Mouse (Mus musculus) A20 (cell line): ENCODE data around the gene Fyn.

ENCODE experiments used
- DNase-seq: peaks from one replicate; pipeline ENCODE4 v3.0.0-alpha.2; 2011; ENCODE audit warnings: low read depth, low spot score

Fyn gene

DNA sequence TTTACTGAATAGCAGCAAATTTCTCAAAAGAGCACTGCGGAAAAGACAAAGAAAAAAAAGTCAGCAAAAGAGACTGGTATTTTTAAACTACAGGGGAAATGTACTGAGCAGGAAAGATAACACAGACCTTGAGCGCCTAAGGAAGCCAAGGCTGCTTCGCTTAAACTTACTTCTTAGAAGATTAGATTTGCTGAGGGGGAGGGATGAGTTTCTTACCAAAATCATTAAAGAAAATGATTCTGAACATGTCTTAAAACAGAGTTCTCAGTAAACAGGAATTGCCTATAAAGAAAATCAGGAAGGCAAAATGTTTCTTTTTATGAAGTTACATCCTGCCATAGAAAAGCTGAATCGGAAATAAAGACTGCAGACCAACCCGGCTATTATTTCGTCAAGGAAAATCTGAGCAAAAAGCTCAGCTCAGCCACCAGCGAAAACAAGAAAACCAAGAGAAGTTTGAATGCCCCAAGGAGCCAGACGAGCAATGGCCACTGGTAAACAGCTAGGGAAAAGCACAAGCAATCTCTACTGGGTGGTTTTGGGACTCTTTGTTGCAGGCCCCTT, at the start of gene Fyn:
Gene Fyn (plus strand): TSS at position 284 of the 564 bp plus-strand sequence.
- DNase-seq: no peak

DNA sequence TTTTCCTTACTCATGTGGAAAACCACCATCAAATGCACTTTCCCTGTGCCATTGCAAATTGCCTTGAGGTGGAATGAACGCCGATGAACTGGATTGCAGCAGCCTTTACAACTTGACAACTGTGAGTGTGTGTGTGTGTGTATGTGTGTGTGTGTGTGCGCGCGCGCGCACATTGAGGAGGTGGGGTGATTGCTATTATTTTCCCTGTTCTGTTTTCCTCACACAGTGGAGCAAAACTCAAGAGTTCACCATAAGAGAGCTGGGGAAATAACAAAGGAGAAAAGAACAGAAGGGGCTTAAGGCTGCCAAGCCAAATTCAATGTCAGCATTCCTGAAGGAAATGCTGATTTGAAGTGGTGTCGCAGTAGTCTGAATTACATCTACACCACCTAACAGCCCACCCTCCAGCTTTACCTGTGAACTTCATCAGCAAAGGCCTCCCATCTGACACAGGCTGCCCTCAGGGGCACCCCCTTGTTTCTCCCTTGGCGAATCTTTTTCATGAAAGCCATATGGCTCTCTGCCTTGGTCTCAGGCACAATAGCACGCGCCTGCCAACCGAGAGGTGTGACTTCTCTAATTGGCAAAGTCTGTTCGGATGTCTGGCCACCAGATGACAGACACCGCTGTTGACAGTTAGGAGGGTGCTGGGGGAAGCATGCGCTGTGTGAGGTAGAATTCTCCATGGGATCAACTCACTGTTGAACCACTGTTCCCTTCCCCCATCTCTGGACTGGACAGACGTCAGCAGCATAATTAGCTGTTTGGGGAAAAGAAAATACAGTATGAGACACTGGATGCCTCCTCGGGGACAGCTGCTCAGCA, 47.6 kb upstream of the Fyn start:
- DNase-seq: no peak

DNA sequence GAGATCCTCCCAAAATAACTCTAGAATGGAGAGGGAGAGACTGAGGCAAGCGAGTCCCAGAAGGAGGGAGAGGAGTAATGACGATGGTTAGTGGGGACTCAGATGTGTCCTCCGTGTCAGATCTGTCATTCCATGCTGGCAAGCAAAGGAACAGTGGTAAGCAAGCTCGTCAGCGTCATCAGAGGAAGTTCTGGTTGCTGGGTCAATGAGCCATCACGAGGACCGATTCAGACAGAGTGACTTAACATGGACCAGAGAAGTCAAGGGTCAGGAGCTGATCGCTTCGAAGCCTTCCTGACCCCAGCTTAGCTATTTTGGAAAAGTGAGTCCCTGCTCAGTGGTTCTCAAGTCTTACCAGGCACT, 47.1 kb upstream of the Fyn start:
- DNase-seq: no peak

- DNase-seq: no peak
Measured at GRCm38 (mm10) chr10:39322143-39322542, 46.5 kb upstream of the Fyn start.

GRCm38 (mm10) chr10:39324291-39324690, 44.4 kb upstream of the Fyn start:
- no peak for DNase-seq

DNA sequence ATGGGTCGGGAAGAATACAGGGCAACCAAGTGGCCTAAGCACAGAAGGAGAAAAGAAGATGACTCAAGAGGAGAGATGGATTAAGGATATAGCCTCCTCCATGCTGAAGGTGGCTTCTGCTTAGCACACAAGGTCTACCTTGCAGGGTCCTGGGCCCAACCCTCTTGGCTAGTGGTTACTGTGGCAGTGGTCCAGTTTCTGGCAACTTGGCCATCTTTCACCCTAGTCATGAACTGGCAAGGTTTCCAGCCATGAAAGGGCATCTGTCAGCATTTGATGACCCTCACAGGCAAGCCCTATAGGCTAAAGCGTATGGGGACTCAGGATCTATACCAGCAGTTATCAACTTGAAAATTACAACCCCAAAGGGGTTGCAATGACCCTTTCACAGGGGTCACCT, 40.0 kb upstream of the Fyn start:
- no peak for DNase-seq

DNA sequence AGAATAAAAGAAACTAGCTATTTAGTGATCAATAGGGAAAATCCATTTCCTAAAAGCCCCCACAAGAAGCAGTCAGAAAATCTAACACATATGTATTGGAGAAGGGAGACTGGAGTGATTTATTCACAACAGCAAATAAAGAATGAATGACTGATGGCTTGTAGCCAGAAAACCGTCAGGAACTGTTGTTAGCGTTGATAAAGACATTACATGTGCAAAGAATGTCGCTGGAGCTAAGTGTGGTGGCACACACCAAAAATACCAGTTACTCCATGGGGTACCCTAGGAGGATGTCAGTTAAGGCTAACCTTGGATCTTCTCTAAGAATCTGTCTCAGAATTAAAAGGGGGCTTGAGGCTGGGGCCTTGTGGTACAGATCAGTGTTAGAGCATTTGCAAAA, 34.3 kb upstream of the Fyn start:
- no peak for DNase-seq

- no peak for DNase-seq
Measured at GRCm38 (mm10) chr10:39335880-39336279, 32.8 kb upstream of the Fyn start.

DNA sequence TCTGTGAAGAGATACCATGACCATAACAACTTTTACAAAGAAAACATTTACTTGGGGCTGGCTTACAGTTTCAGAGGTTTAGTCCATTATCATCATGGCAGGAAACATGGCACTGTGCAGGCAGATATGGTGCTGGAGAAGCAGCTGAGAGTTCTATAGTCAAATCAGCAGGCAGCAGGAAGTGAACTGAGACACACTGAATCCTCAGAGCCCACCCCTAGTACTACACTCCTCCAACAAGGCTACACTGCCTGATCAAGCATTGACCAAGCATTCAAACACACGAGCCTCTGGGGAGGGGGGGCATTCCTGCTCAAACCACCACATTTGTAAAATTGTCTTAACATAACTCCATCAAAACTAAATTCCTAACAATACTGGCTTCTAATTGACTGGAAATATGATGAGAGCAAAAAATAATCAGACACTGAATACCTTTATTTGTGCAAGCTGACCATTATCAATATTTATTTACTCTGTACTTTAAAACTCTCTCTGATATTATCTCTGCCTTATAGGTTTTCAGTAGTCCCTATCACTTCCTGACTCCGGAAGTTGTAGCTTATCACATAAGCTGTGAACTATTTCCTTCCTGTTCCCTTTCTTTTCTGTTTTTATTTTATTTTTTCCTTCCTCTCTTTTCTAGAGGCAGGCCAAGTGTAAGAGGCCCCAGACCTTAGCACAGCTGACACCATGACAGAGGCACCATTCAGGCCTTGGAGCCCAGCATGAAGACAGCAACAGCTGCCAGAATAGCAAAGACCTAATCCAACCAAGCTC, 29.3 kb upstream of the Fyn start:
- DNase-seq: peak; percentile 13

DNA sequence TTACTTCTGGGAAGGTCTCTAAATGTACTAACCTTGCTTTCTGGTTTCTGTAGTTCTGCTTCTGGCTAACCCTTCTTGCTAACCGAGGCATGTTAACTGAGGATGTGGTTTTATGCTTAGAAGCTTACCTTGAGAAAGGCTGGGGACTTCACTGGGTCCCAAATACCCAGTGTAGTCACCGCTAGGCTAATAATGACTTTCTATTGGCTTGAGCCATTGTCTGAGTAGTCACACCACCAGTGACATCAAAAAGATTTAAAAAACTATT, 28.8 kb upstream of the Fyn start:
- no peak for DNase-seq

GRCm38 (mm10) chr10:39343551-39343950, 25.1 kb upstream of the Fyn start:
- no peak for DNase-seq

GRCm38 (mm10) chr10:39345921-39346320, 22.7 kb upstream of the Fyn start:
- DNase-seq: no peak

GRCm38 (mm10) chr10:39349781-39350364, 18.8 kb upstream of the Fyn start:
- no peak for DNase-seq

DNA sequence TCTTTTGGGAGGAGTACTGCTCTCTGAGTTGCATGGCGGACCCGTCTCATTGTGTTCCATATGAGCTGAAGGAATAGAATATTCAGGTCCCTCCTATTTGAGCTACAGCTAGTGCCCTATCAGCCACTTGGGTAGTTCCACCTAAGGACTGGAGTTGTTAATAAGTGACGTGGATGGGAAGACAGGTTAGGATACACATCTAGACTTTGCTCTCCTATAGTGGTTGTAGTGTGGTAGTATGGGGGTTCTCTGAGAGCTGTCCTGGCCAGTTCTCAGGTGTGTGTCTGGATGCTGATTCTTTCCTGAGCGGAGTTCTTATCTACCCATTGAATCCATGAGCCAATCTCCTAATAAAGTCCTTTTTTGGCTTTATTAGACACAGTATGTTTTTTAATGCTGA, 4.5 kb upstream of the Fyn start:
- DNase-seq: no peak

GRCm38 (mm10) chr10:39369502-39369931, 862 bp downstream of the Fyn start:
- peak; percentile 98 for DNase-seq

GRCm38 (mm10) chr10:39369977-39370785, 1.5 kb downstream of the Fyn start:
- DNase-seq: peak; percentile 75

GRCm38 (mm10) chr10:39370786-39371221, 2.1 kb downstream of the Fyn start:
- no peak for DNase-seq

DNA sequence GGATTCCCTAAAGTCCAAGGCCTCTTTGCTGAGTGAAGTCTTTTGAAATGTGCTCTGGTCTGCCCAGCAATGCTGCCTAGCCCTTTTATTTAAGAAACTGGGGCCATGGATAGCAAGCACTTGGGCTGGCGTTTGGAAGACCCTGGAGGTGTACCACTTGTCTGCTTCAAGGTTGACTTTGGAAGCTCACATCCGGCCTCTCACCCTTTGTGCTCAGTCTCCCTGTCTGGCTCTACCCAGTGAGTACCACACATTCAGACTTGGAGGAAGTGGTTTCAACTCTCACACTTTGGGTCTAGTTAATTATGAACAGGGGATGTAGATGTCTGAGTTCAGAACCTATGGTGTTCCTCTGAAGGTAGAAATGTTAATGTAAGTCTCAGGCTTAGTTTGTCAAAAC, 2.8 kb downstream of the Fyn start:
- DNase-seq: peak; percentile 61

- peak; percentile 57 for DNase-seq
Measured at GRCm38 (mm10) chr10:39371991-39372390, 3.3 kb downstream of the Fyn start.

DNA sequence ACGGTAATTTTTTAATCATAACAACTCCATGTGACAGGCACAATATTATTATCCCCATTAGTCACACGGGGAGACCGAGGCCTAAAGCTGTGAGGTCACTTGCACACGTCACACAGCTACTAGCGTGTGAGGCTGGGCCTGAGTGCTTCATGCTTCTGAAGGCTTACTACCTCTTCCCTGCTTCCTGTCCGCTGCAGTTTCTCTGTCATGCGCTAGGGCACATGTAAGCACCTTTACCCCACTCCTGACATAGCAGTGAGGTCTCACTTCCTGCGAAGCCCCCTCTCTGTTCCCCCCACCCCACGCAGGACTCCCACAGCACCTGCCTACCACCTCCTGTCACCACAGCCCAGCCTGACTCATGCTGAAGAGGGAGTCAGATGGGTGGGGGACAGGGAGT, 8.0 kb downstream of the Fyn start:
- peak; percentile 45 for DNase-seq

DNA sequence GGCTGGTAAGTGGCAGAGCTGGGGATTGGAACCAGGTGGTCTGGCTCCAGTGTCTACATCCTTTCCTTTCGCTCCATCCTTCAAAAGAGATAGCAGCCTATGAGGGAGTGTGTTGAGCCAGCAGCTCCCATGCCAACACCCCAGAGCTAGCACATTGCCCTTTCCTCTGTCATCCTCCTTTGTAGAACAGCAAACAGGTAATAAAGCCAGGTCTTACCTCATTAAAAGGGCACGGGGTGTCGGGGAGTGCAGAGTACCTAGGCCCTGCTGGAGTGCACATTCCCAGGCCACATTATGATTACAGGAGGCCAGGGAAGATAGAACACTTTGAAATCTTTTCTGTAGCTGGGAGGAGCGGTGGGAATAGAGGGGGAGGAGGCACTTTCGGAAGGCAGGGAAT, 8.6 kb downstream of the Fyn start:
- DNase-seq: peak; percentile 8
